Mouse (Mus musculus) liver, embryonic 14.5 days (tissue): ENCODE measurements around the gene Gm16434.
"Not testable (repeated sequence)": the region's sequence is repeated elsewhere in the genome, so short reads cannot be mapped to it uniquely, and the experiment has no call there.

Experiments used
- CTCF ChIP-seq: IDR thresholded peaks from 2 replicates; pipeline ENCODE4 v1.5.1; 2016; ENCODE audit warnings: antibody characterized with exemption, low read depth, control low read depth
- EP300 ChIP-seq: IDR thresholded peaks from 2 replicates; pipeline ENCODE4 v1.6.1; 2016; ENCODE audit warnings: antibody characterized with exemption, low read depth

- not testable (repeated sequence) for TF ChIP-seq CTCF, EP300
Observed at GRCm38 (mm10) chr14:7194440-7194839, at the start of gene Gm16434.
